Mouse (Mus musculus) thymus, adult 2 months (tissue): ENCODE results near the gene Olfr910. TPM values are rescaled to one million over a fixed set of nuclear protein-coding genes. Genes with fewer than 3 reads are reported as not detected.

Source experiments
- DNase-seq: peaks from one replicate; pipeline ENCODE4 v3.0.0; 2021
- H3K27ac ChIP-seq: fragments of 200-500 bp; 2 replicates; pipeline ENCODE4 v1.5.1; 2012; ENCODE audit warnings: low read length, control low read depth; ENCODE audit not compliant: control insufficient read depth, insufficient read depth
- H3K27me3 ChIP-seq: fragments of 200-500 bp; 2 replicates; pipeline ENCODE4 v1.6.1; 2012; ENCODE audit warnings: mild to moderate bottlenecking, low read length, moderate library complexity, mixed read lengths; ENCODE audit not compliant: control insufficient read depth, insufficient read depth
- H3K36me3 ChIP-seq: fragments of 200-500 bp; 2 replicates; pipeline ENCODE4 v1.6.1; 2012; ENCODE audit warnings: mild to moderate bottlenecking, low read length, moderate library complexity; ENCODE audit not compliant: control insufficient read depth, insufficient read depth
- H3K4me1 ChIP-seq: fragments of 200-500 bp; replicated peaks from 2 replicates; pipeline ENCODE4 v1.6.1; 2012; ENCODE audit warnings: low read length; ENCODE audit not compliant: control insufficient read depth, insufficient read depth
- H3K4me3 ChIP-seq: fragments of 200-500 bp; 2 replicates; pipeline ENCODE4 v1.5.1; 2012; ENCODE audit warnings: mild to moderate bottlenecking, low read length, control low read depth, moderate library complexity; ENCODE audit not compliant: control insufficient read depth, insufficient read depth
- CTCF ChIP-seq: fragments of 200-500 bp; IDR thresholded peaks from 2 replicates; pipeline ENCODE4 v1.5.1; 2012; ENCODE audit warnings: mild to moderate bottlenecking, control low read depth, low read length, moderate library complexity, borderline replicate concordance; ENCODE audit not compliant: control insufficient read depth, poor library complexity, insufficient read depth; ENCODE audit errors: extremely low read depth
- POLR2A ChIP-seq: fragments of 200-500 bp; IDR thresholded peaks from 2 replicates; pipeline ENCODE4 v1.6.1; 2012; ENCODE audit warnings: mild to moderate bottlenecking, low read length, control low read depth, moderate library complexity; ENCODE audit not compliant: control insufficient read depth, poor library complexity, insufficient read depth; ENCODE audit errors: extremely low read depth
- WGBS: fragments of 180-500 bp; shearing (Covaris S2); methylation state at CpG from one replicate; pipeline ENCODE4 v1.1.7; 2018; 5-methylcytosine and 5-hydroxymethylcytosine counted together
- polyA plus RNA-seq: library from polyadenylated mRNA; depleted of rRNA; stranded (reverse); fragments of >200 nt; gene quantifications from 2 replicates; pipeline ENCODE4 v1.2.3, GENCODE M21; 2012; rRNA removed

Olfr910 gene
- not detected in 2 replicates for polyA plus RNA-seq

DNA sequence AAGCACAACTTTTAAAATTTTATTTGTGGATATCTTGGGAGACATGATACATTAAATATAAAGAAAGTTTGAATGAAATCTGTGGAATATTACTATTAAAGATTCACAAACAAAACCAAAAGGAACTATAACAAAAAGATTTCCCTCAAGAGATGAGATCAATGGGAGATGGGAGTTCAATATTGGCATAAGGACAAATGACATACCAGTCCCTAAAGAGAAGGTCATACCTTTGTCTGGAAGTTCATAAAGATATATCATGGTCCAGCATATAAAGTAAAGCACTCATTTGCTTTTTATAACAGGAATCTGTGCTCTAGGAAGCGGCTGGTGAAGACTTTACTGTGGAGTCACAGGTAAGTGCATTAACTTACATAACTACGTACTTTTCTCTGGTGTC, at the start of gene Olfr910:
Olfr910 (plus strand) TSS at position 301 of the 400 bp plus-strand sequence.
- 93% methylated on average over 2 of the region's 2 CpGs for WGBS

DNA sequence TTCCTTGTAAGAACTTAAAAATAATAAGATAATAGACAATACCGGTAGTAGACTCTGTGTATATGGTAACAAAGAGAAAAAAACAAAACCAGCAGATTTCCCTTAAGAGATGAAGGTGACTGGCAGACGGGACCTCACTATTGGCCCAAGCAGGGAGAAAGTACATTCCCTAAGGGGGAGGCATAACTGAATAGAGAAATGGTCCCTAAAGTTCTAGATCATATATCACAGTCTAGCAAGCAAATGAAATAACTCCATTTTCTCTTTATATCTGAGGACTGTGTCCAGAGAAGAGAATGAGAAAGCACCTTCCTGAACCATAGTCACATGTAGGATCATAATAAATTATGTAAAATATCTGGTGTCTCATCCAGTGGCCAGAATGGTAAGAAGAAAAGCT, 42.1 kb upstream of the Olfr910 start, which contains the start of gene Olfr907:
Olfr907 (plus strand) TSS at position 301 of the 400 bp plus-strand sequence.
- no peaks in the 10 kb centered on the region for H3K27me3 ChIP-seq
- DNase-seq = no peak
- no peak within 1 kb of the TSS for H3K4me3 ChIP-seq
- no peaks in the 10 kb centered on the region for H3K4me1 ChIP-seq
- no peaks in the 10 kb centered on the region for H3K36me3 ChIP-seq
- 86% methylated on average over 2 of the region's 2 CpGs for WGBS
- no peak within 1 kb of the TSS for H3K27ac ChIP-seq
- TF ChIP-seq CTCF (no peak), POLR2A (no peak)

More for the DNA sequence above, at the start of gene Olfr910:
- no peaks in the 10 kb centered on the region for H3K36me3 ChIP-seq
- DNase-seq = no peak
- H3K4me3 ChIP-seq = no peak within 1 kb of the TSS
- no peak for TF ChIP-seq POLR2A
- TF ChIP-seq CTCF = no peak
- H3K27ac ChIP-seq = no peak within 1 kb of the TSS
- no peaks in the 10 kb centered on the region for H3K27me3 ChIP-seq
- H3K4me1 ChIP-seq = no peaks in the 10 kb centered on the region

DNA sequence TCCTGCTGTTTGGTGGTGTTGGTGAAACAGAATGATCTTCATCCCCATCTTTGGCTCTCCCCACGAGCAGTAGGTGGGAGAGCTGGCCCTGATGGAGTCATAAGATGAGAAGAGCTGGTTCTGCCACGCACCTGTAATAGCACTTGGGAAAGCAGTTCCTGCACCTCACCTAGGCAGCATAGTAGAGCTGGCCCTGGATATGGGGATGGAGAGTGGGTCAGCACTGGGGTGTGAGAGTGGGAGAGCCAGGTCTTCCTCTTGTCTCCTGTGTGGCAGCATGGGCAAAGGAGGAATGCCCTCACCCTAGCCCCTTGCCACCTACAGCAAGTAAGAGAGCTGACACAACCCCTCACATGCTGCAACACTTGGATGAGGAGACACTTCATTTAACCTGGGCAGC, 25.3 kb upstream of the Olfr910 start:
- Histone ChIP-seq H3K36me3 (no peaks in the 10 kb centered on the region), H3K27me3 (no peaks in the 10 kb centered on the region), H3K27ac (no peak overlapping the region), H3K4me3 (no peak overlapping the region), H3K4me1 (no peaks in the 10 kb centered on the region)
- 78% methylated on average over 2 of the region's 2 CpGs for WGBS
- no peak for DNase-seq
- TF ChIP-seq CTCF = no peak
- no peak for TF ChIP-seq POLR2A

DNA sequence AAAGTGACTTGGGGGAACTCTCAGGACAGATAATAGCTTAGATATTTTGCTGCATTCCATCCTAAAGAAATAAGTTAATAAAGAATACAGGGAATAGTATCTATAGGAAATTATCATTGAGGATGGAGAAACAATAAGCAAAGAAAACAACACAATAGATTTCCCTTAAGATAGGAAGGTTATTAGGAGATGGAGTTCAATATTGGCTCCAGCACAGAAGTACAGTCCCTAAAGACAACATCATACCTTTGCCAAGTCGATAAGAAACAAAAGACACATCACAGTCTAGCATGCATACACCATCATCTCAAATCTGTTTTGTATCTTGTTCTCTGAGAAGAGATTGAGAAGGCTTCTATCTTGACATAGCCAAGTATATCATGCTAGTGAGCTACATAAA, 16.4 kb upstream of the Olfr910 start, which contains the start of gene Olfr911-ps1:
Olfr911-ps1 (plus strand) TSS at position 301 of the 400 bp plus-strand sequence.
- WGBS = 60% methylated on average over 1 of the region's 1 CpGs

DNA sequence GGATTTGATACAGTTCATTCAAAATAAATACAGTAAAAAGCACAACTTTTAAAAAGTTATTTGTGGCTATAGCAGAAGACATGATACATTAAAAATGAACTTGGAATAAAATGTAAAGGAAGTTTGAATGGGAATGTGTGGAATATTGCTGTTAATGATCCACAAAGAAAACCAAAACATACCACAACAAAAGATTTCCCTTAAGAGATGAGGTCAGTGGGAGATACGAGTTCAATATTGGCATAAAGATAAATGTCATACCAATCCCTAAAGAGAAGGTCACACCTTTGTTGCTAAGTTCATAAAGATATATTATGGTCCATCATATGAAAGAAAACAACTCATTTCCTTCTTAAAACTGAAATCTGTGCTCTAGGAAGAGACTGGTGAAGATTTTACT, 42.2 kb downstream of the Olfr910 start, which contains the start of gene Olfr912:
Olfr912 (plus strand) TSS at position 301 of the 400 bp plus-strand sequence.
- Histone ChIP-seq H3K36me3 (no peaks in the 10 kb centered on the region), H3K27me3 (no peaks in the 10 kb centered on the region), H3K4me3 (no peak within 1 kb of the TSS), H3K4me1 (no peaks in the 10 kb centered on the region), H3K27ac (no peak within 1 kb of the TSS)
- 85% methylated on average over 1 of the region's 1 CpGs for WGBS
- no peak for TF ChIP-seq POLR2A
- no peak for DNase-seq

More for the DNA sequence above, 16.4 kb upstream of the Olfr910 start, which contains the start of gene Olfr911-ps1:
- Histone ChIP-seq H3K36me3 (no peaks in the 10 kb centered on the region), H3K27ac (no peak within 1 kb of the TSS), H3K4me1 (no peaks in the 10 kb centered on the region), H3K27me3 (no peaks in the 10 kb centered on the region), H3K4me3 (no peak within 1 kb of the TSS)
- DNase-seq = no peak
- TF ChIP-seq CTCF = no peak
- no peak for TF ChIP-seq POLR2A

Other genes with a start within 250 kb of the Olfr910 start
- not detected in 2 replicates for gene Olfr896-ps1, start 246.7 kb upstream of the Olfr910 start, polyA plus RNA-seq
- not detected in 2 replicates for gene Olfr25, start 208.8 kb upstream of the Olfr910 start, polyA plus RNA-seq
- gene Olfr898, start 189.4 kb upstream of the Olfr910 start, polyA plus RNA-seq = not detected in 2 replicates
- gene Olfr250, start 171.0 kb upstream of the Olfr910 start, polyA plus RNA-seq = not detected in 2 replicates
- gene Olfr251, start 160.8 kb upstream of the Olfr910 start, polyA plus RNA-seq = not detected in 2 replicates
- gene Olfr147, start 136.2 kb upstream of the Olfr910 start, polyA plus RNA-seq = not detected in 2 replicates
- gene Olfr901, start 108.4 kb upstream of the Olfr910 start, polyA plus RNA-seq = not detected in 2 replicates
- gene Olfr902, start 90.2 kb upstream of the Olfr910 start, polyA plus RNA-seq = not detected in 2 replicates
- gene Olfr904, start 74.7 kb upstream of the Olfr910 start, polyA plus RNA-seq = not detected in 2 replicates
- gene Olfr905, start 66.7 kb upstream of the Olfr910 start, polyA plus RNA-seq = not detected in 2 replicates
- gene Olfr906, start 50.8 kb upstream of the Olfr910 start, polyA plus RNA-seq = not detected in 2 replicates
- gene Olfr907, start 42.0 kb upstream of the Olfr910 start, polyA plus RNA-seq = not detected in 2 replicates
- gene Olfr911-ps1, start 16.3 kb upstream of the Olfr910 start, polyA plus RNA-seq = not detected in 2 replicates
- gene Olfr912, start 42.3 kb downstream of the Olfr910 start, polyA plus RNA-seq = not detected in 2 replicates
- gene Olfr913, start 54.9 kb downstream of the Olfr910 start, polyA plus RNA-seq = not detected in 2 replicates
- gene Olfr914, start 67.3 kb downstream of the Olfr910 start, polyA plus RNA-seq = not detected in 2 replicates
- not detected in 2 replicates for gene Olfr916, start 122.0 kb downstream of the Olfr910 start, polyA plus RNA-seq
- not detected in 2 replicates for gene Olfr917, start 128.0 kb downstream of the Olfr910 start, polyA plus RNA-seq
- gene Olfr918, start 136.8 kb downstream of the Olfr910 start, polyA plus RNA-seq = not detected in 2 replicates
- gene Olfr919, start 165.8 kb downstream of the Olfr910 start, polyA plus RNA-seq = not detected in 2 replicates
- gene Vwa5a, start 180.4 kb downstream of the Olfr910 start, polyA plus RNA-seq = 12.9 and 18.8 TPM in 2 replicates
- 0.19 and 0.51 TPM in 2 replicates for gene Olfr920, start 214.4 kb downstream of the Olfr910 start, polyA plus RNA-seq
- gene Olfr921, start 235.2 kb downstream of the Olfr910 start, polyA plus RNA-seq = 0.08 TPM in 1 of 2 replicates, not detected in the other